Mouse (Mus musculus) heart, postnatal 0 days (tissue): ENCODE measurements at regions not wholly inside any gene's neighbourhood (a gene's known extent, or its start where the extent isn't known, plus 50 kb on each side); places are given as distances from the start of the nearest gene placed in this dataset.
A peak's percentile ranks its signal among the peaks of the same experiment; 100 is the strongest.

Experiments
- ATAC-seq: fragments of 200-750 bp; cut with Nextera tagmentation; 2 replicates; pipeline ENCODE4 v1.8.0; 2017; ENCODE audit warnings: low read depth, moderate number of reproducible peaks, moderate library complexity; ENCODE audit not compliant: insufficient read depth
- DNase-seq: peaks from one replicate; pipeline ENCODE4 v3.0.0-alpha.2; 2016; ENCODE audit warnings: low spot score
- H3K27ac ChIP-seq: fragments of 300-500 bp; sonication (generic); 2 replicates; pipeline ENCODE4 v1.5.1; 2014; ENCODE audit warnings: low read depth, mild to moderate bottlenecking
- H3K27me3 ChIP-seq: fragments of 300-500 bp; sonication (generic); 2 replicates; pipeline ENCODE4 v1.6.1; 2014; ENCODE audit warnings: low read length, mixed read lengths; ENCODE audit not compliant: control insufficient read depth, insufficient read depth
- H3K36me3 ChIP-seq: fragments of 300-500 bp; sonication (generic); replicated peaks from 2 replicates; pipeline ENCODE4 v1.6.1; 2014; ENCODE audit warnings: low read length, mixed read lengths; ENCODE audit not compliant: control insufficient read depth, insufficient read depth
- H3K4me1 ChIP-seq: fragments of 300-500 bp; sonication (generic); 2 replicates; pipeline ENCODE4 v1.6.1; 2014; ENCODE audit warnings: antibody characterized with exemption; ENCODE audit not compliant: control insufficient read depth, insufficient read depth
- H3K4me2 ChIP-seq: fragments of 300-500 bp; sonication (generic); 2 replicates; pipeline ENCODE4 v1.6.1; 2014; ENCODE audit warnings: low read depth, mild to moderate bottlenecking, low read length, moderate library complexity
- H3K4me3 ChIP-seq: fragments of 300-500 bp; sonication (generic); 2 replicates; pipeline ENCODE4 v1.5.1; 2014; ENCODE audit warnings: low read depth, low read length
- H3K9ac ChIP-seq: fragments of 300-500 bp; sonication (generic); replicated peaks from 2 replicates; pipeline ENCODE4 v1.6.1; 2014; ENCODE audit warnings: low read depth, low read length, mixed read lengths
- H3K9me3 ChIP-seq: fragments of 300-500 bp; sonication (generic); replicated peaks from 2 replicates; pipeline ENCODE4 v1.6.1; 2016; ENCODE audit warnings: low read length; ENCODE audit not compliant: control insufficient read depth
- CTCF ChIP-seq: IDR thresholded peaks from 2 replicates; pipeline ENCODE4 v1.5.1; 2016; ENCODE audit warnings: antibody characterized with exemption, control low read depth, low read depth
- EP300 ChIP-seq: IDR thresholded peaks from 2 replicates; pipeline ENCODE4 v1.6.1; 2016; ENCODE audit warnings: antibody characterized with exemption, low read depth
- WGBS: fragments of 180-500 bp; shearing (Covaris S2); extraction: QIAGEN DNeasy Blood & Tissue Kit; methylation state at CpG from one replicate; pipeline ENCODE4 v1.1.7; 2014; 5-methylcytosine and 5-hydroxymethylcytosine counted together

DNA sequence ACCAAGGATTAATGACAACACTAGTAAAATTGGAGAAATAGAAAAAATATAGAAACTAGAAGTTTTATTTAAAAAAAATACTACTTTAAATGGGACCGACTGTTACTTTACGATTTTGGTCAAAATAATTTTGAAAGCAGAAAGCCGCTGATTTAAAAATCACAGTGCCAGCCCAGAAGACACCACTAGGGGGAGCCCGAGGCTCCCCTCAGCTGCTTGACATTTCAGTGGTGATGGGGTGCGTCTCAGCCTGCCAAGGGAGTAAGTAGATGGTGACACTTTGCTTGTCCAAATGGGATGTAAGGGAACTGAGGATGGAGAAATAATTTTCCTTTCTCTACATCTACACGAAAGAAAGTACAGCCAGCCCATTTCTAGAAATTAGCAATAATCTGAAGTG is 257.0 kb downstream of the Ankrd50 start:
- Histone ChIP-seq H3K9ac (no peak overlapping the region), H3K4me1 (peaks cover 12% of the 10 kb centered on the region), H3K4me3 (no peak overlapping the region), H3K36me3 (no peaks in the 10 kb centered on the region), H3K9me3 (no peaks in the 10 kb centered on the region), H3K27me3 (no peaks in the 10 kb centered on the region), H3K4me2 (no peak overlapping the region), H3K27ac (no peak overlapping the region)
- WGBS, result 15% methylated on average over 6 of the region's 6 CpGs
- DNase-seq (peak; percentile 71), ATAC-seq (no peak)
- no peak for TF ChIP-seq EP300
- TF ChIP-seq CTCF, result peak; percentile 80

DNA sequence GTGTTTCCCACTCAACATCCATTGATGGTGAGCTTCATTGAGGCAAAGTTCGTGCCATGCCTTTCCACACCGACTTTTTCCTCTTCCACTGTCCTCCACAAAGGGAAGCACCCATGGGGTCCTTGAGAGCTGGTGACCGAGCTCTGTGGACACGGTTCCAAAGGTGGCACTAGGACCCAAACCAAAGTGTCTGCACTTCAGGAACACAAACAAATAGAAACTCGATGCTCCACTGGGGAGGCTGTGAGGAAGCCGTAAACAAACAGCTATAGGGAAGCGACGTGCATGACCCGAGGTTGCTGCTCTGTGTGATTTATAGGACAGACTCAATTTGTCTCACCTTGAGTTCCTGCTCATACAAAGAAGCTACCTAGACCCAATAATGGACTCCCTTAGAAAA is 257.5 kb downstream of the Ankrd50 start:
- ATAC-seq (no peak), DNase-seq (no peak)
- 77% methylated on average over 9 of the region's 9 CpGs for WGBS
- TF ChIP-seq CTCF (no peak), EP300 (no peak)
- Histone ChIP-seq H3K4me3 (no peak overlapping the region), H3K9me3 (no peaks in the 10 kb centered on the region), H3K4me2 (no peak overlapping the region), H3K27ac (no peak overlapping the region), H3K4me1 (peaks cover 7% of the 10 kb centered on the region), H3K27me3 (no peaks in the 10 kb centered on the region), H3K36me3 (no peaks in the 10 kb centered on the region), H3K9ac (no peak overlapping the region)

DNA sequence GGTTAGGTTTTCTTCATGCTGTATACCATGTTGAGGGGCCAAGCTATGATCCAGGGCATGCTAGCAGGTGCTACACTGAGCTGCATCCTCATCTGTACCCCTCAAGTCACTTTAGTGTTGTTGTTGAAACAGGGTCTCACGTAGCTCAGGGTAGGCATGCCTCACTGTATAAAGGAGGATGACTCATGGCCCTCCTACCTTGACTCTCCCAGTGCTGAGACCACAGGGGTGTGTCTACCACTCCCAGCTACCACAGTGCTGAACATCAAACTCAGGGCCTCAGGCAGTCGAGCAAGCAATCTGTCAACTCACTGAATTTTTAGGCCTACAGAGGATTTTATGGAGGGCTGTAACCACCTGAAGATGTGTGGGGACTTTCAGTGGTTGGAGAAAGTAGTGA is 258.5 kb downstream of the Ankrd50 start:
- H3K4me2 ChIP-seq, result no peak overlapping the region
- no peak overlapping the region for H3K27ac ChIP-seq
- 51% methylated on average over 2 of the region's 2 CpGs for WGBS
- no peak overlapping the region for H3K9ac ChIP-seq
- DNase-seq, result no peak
- ATAC-seq, result no peak
- no peaks in the 10 kb centered on the region for H3K9me3 ChIP-seq
- H3K36me3 ChIP-seq, result no peaks in the 10 kb centered on the region
- no peaks in the 10 kb centered on the region for H3K4me1 ChIP-seq
- H3K27me3 ChIP-seq, result no peaks in the 10 kb centered on the region
- no peak overlapping the region for H3K4me3 ChIP-seq
- TF ChIP-seq EP300 (no peak), CTCF (no peak)

DNA sequence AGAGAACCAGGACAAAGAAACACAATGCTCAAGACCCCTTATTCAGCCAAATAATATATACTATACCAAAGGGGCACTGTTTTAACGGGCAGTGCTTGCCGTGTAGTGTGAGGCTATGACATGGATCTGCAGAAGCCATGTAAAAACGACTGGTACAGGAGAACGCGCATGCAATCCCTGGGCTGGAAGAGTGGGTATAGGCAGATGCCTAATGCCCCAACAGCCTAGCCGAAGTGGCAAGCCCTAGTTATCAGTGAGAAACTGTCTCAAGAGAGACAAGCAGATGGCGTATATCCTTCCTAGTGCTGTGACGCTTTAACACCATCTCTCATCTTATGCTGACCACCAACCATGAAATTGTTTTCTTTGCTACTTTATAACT is 262.8 kb downstream of the Ankrd50 start:
- Histone ChIP-seq H3K27ac (no peak overlapping the region), H3K36me3 (no peaks in the 10 kb centered on the region), H3K9ac (no peak overlapping the region), H3K4me2 (no peak overlapping the region), H3K27me3 (no peaks in the 10 kb centered on the region), H3K9me3 (no peaks in the 10 kb centered on the region), H3K4me1 (no peaks in the 10 kb centered on the region), H3K4me3 (no peak overlapping the region)
- TF ChIP-seq CTCF, result no peak
- TF ChIP-seq EP300, result no peak
- WGBS, result 74% methylated on average over 8 of the region's 8 CpGs
- ATAC-seq (no peak), DNase-seq (no peak)

DNA sequence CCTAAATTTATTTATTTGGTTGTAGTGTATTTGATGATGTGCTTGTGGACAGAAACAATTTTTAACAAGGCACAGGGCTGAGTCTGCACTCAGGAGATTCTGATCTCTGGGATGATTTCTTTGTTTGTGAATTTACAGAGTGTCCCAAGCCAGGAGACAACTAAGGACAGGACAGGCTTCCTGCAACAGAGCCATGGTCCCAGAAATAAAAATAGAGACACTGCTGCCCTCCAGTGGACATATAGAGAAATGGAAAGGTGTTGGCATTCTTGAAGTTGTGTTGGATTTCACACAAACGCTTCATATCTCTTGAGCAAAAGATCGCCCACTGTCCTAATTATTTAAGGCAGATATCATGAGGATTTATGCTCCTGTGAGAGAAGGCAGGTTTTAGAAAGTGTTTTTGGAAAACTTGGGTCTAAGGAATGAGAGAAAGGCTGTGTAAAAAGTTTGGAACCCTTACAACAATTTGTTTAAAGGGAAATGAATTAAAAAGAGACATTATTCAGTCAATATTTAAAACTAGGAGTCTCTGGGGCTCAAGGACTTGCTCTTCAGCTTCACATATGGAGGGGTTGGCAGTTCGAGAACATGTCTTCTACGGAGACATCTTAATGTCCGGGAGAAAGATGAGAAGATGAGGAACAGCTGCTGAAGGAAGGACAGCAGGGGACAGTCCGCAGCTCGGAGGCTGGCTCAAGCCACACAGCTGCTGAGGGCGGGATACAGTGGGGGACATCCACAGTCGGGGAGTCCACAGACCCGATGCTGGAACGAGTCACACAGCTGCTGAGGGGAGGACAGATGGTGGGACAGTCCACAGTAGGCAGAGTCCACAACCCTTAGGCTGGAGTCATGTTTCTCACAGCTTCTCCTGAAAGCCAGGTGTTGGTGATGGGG is 263.5 kb downstream of the Ankrd50 start:
- no peaks in the 10 kb centered on the region for H3K4me1 ChIP-seq
- ATAC-seq (peak; percentile 39; the same call in 1 of the 2 replicates), DNase-seq (peak; percentile 46)
- 43% methylated on average over 11 of the region's 11 CpGs for WGBS
- H3K4me2 ChIP-seq, result peak overlapping the region; percentile 25
- H3K36me3 ChIP-seq, result no peaks in the 10 kb centered on the region
- no peaks in the 10 kb centered on the region for H3K9me3 ChIP-seq
- peak; percentile 76 for TF ChIP-seq CTCF
- TF ChIP-seq EP300, result no peak
- no peak overlapping the region for H3K27ac ChIP-seq
- no peak overlapping the region for H3K4me3 ChIP-seq
- H3K27me3 ChIP-seq, result no peaks in the 10 kb centered on the region
- no peak overlapping the region for H3K9ac ChIP-seq

DNA sequence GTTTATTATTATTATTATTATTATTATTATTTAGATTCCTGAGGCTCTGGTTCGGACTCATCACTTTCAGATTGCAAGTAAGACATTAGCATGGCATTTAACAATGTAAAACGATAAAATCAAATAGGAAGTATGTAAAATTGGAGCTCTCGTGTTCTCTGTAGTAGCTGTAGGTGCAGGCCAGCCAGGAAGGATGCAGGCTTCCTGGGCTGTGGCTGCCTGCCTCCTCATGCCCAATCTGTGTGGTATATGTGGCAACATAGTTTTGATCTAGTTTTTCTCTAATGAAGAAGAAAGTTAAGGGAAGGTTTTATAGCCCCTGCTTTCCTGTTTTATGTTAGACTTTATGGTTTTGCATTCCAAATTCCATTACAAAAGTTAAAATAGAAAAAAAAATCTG is 275.6 kb downstream of the Ankrd50 start:
- Histone ChIP-seq H3K27ac (no peak overlapping the region), H3K9ac (no peak overlapping the region), H3K9me3 (no peaks in the 10 kb centered on the region), H3K4me2 (no peak overlapping the region), H3K27me3 (no peaks in the 10 kb centered on the region), H3K4me3 (no peak overlapping the region), H3K4me1 (no peaks in the 10 kb centered on the region), H3K36me3 (no peaks in the 10 kb centered on the region)
- ATAC-seq (no peak), DNase-seq (no peak)
- 73% methylated on average over 3 of the region's 3 CpGs for WGBS
- no peak for TF ChIP-seq EP300
